9 mouse cellular contexts compared by ENCODE assay signal in the genomic region with DNA sequence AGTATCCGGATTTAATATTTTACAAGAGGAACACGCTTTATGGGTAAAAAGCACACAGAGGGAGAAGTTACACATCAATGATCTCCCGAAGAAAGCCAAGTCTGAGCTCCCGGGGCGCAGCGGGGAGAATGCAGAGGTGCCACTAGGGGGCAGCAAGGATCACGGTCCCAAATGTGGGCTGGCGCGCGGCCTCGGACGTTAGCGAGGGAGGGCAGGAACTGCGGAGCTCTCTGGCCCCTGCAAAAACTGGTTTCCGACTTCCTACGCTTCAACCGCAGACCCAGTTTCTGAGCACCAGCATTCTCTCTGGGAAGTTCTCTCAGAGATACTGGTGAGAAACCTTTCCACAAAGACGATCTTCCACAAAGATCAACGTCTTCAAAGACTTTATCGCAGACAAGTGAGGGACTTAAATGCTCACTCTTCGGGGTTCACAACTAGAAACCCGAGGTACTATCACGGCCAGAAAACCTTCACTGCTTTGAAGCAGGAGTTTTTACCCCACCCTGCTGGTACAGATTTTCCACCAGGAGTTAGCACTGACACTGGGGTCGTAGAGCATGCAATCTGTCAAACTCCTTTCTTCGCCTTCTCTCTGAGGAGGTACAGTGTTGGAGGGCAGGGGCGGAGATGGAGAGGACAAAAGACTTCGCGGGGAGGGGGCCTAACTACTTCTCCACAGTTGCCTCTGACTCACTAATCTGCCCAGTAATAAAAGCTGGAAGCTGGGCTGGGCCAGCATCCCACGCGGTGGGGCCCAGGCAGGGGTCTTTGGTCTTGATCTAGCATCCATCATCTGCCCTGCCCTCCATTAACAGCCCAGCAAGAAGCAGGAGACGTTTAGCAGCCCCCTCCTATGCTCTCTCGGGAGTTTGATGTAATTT. TPM values are rescaled to one million over a fixed set of nuclear protein-coding genes. Genes with fewer than 3 reads are reported as not detected.
DNase-seq lines count a peak whose midpoint lies in the region; ATAC-seq lines count a peak whose summit lies in the region.
"Had no signal": no experiment of that assay in that cellular context is flagged by ENCODE, and none has a peak within 500 bp of the region (broad histone marks: within the 10 kb centered on the region; RNA-seq: fewer than 3 reads in every experiment).

No protein-coding gene starts in this region.

- H3K27me3 ChIP-seq in hindbrain, embryonic 11.5 days (ENCODE audit: control insufficient read depth, insufficient read depth, low read length), result peaks cover 77% of the 10 kb centered on the region

- WGBS in hindbrain, embryonic 11.5 days, result under 1% methylated on average over 32 of the region's 32 CpGs

- no peak overlapping the region for H3K27ac ChIP-seq in hindbrain, embryonic 11.5 days (ENCODE audit: low read depth, low read length)
- H3K27ac ChIP-seq: macrophage had no signal

- H3K4me2 ChIP-seq in hindbrain, embryonic 11.5 days (replicated peaks; ENCODE audit: low read depth, low read length), result peak overlapping the region; percentile 37

- DNase-seq in NIH3T3 (ENCODE audit: low read depth), result peak; percentile 94
- peak; percentile 66 for DNase-seq in cerebellum, adult 9-10 months
- peak; percentile 93 for DNase-seq in hindbrain, embryonic 11.5 days (ENCODE audit: low spot score)
- peak; percentile 87 for DNase-seq in layer of hippocampus, postnatal 10 days (ENCODE audit: low spot score in 2 of 2)
- DNase-seq in lung, postnatal 4 days, result peak; percentile 84 to 91
- DNase-seq in retina, embryonic 14.5 days (ENCODE audit: low spot score), result peak; percentile 88
- peak; percentile 91 for DNase-seq in thymus, postnatal 4 days

- peak overlapping the region; percentile 1; the same call in 1 of the 2 replicates for H3K4me3 ChIP-seq in hindbrain, embryonic 11.5 days (ENCODE audit: low read depth, low read length)

- no peaks in the 10 kb centered on the region for H3K9me3 ChIP-seq in hindbrain, embryonic 11.5 days (ENCODE audit: control insufficient read depth, low read length)

- peaks cover 18% of the 10 kb centered on the region for H3K4me1 ChIP-seq in hindbrain, embryonic 11.5 days (replicated peaks; ENCODE audit: control insufficient read depth, insufficient read depth, low read length)

- no peaks in the 10 kb centered on the region for H3K36me3 ChIP-seq in hindbrain, embryonic 11.5 days (ENCODE audit: control insufficient read depth, insufficient read depth, low read length)

- ATAC-seq in frontal cortex, adult (ENCODE audit: low TSS enrichment), result 0 out of 2 replicates have a peak, but pooled peaks have one; percentile 28
- ATAC-seq in hindbrain, embryonic 11.5 days (ENCODE audit: low FRiP score), result peak; percentile 52

- no peak overlapping the region for H3K9ac ChIP-seq in hindbrain, embryonic 11.5 days (ENCODE audit: low read depth, low read length)

RNA-seq across cellular contexts. Expression of gene Ankrd63, which starts 3.3 kb away (rescaled TPM):
- polyA plus RNA-seq in hindbrain, embryonic 11.5 days (2014; fragmentation: Nextera tagmentation; extraction: Ambion mirVana), result not detected in 2 replicates
- total RNA-seq in layer of hippocampus, postnatal 10 days (2021), result 1 to 10 TPM; 3.0 to 3.8 TPM
- polyA plus RNA-seq: macrophage had no signal

RNA-seq across cellular contexts. Expression of gene Plcb2, which starts 27.8 kb away (rescaled TPM):
- 0.32 and 0.43 TPM in 2 replicates for polyA plus RNA-seq in hindbrain, embryonic 11.5 days (2014; fragmentation: Nextera tagmentation; extraction: Ambion mirVana)
- 1 to 10 TPM; 2.1 to 2.9 TPM for total RNA-seq in layer of hippocampus, postnatal 10 days (2021)

RNA-seq across cellular contexts. Expression of gene Pak6, which starts 37.3 kb away (rescaled TPM):
- polyA plus RNA-seq in hindbrain, embryonic 11.5 days (2014; fragmentation: Nextera tagmentation; extraction: Ambion mirVana), result 1.5 and 2.0 TPM in 2 replicates
- total RNA-seq in layer of hippocampus, postnatal 10 days (2021), result 100 to 1,000 TPM; 109 to 120 TPM
- polyA plus RNA-seq: macrophage had no signal

RNA-seq across cellular contexts. Expression of gene Inafm2, which starts 45.1 kb away (rescaled TPM):
- polyA plus RNA-seq in hindbrain, embryonic 11.5 days (2014; fragmentation: Nextera tagmentation; extraction: Ambion mirVana), result 34.1 and 35.4 TPM in 2 replicates
- 10 to 100 TPM; 31.7 to 33.4 TPM for total RNA-seq in layer of hippocampus, postnatal 10 days (2021)
